Mouse (Mus musculus) ES-E14 (cell line): ENCODE data around the gene Rgs7bp.

Source experiments
- MAFK ChIP-seq: IDR thresholded peaks from 2 replicates; pipeline ENCODE4 v1.6.1; 2014; ENCODE audit warnings: mild to moderate bottlenecking, low read depth, low read length, inconsistent platforms; ENCODE audit not compliant: insufficient read depth
- ZC3H11A ChIP-seq: IDR thresholded peaks from 2 replicates; pipeline ENCODE4 v1.6.1; 2012; ENCODE audit warnings: low read depth, mild to moderate bottlenecking, inconsistent platforms, low read length, borderline replicate concordance

GRCm38 (mm10) chr13:104978176-104978575, 76.6 kb downstream of the Rgs7bp start:
- TF ChIP-seq ZC3H11A (no peak), MAFK (no peak)
